Mouse (Mus musculus): ENCODE measurements at regions not wholly inside any gene's neighbourhood (a gene's known extent, or its start where the extent isn't known, plus 50 kb on each side); places are given as distances from the start of the nearest gene placed in this dataset.

- 71% methylated on average over 4 of the region's 4 CpGs for WGBS
- no peak overlapping the region for H3K4me2 ChIP-seq
These were observed 66.2 kb downstream of the A730009L09Rik start for GRCm38 (mm10) chr16:84581166-84581565.

GRCm38 (mm10) chr16:84583323-84583722 lies 68.4 kb downstream of the A730009L09Rik start:
- Histone ChIP-seq H3K27me3 (no peaks in the 10 kb centered on the region), H3K4me3 (no peak overlapping the region), H3K4me1 (no peaks in the 10 kb centered on the region), H3K9ac (no peak overlapping the region), H3K27ac (no peak overlapping the region), H3K36me3 (no peaks in the 10 kb centered on the region), H3K4me2 (no peak overlapping the region), H3K9me3 (no peaks in the 10 kb centered on the region)
- 78% methylated on average over 7 of the region's 7 CpGs for WGBS
- ATAC-seq (ENCODE audit: borderline replicate concordance, extremely low read depth, low FRiP score, low TSS enrichment): no peak

More at GRCm38 (mm10) chr16:84581166-84581565, 66.2 kb downstream of the A730009L09Rik start:
- no peak overlapping the region for H3K9ac ChIP-seq
- no peak for ATAC-seq (ENCODE audit: borderline replicate concordance, extremely low read depth, low FRiP score, low TSS enrichment)
- no peaks in the 10 kb centered on the region for H3K4me1 ChIP-seq
- H3K36me3 ChIP-seq: no peaks in the 10 kb centered on the region
- no peak overlapping the region for H3K27ac ChIP-seq
- H3K27me3 ChIP-seq: no peaks in the 10 kb centered on the region
- H3K9me3 ChIP-seq: no peaks in the 10 kb centered on the region
- H3K4me3 ChIP-seq: no peak overlapping the region

- no peaks in the 10 kb centered on the region for H3K4me1 ChIP-seq
- no peak overlapping the region for H3K9ac ChIP-seq
- 89% methylated on average over 19 of the region's 19 CpGs for WGBS
- no peak overlapping the region for H3K27ac ChIP-seq
- no peak for ATAC-seq (ENCODE audit: borderline replicate concordance, extremely low read depth, low FRiP score, low TSS enrichment)
- H3K9me3 ChIP-seq: no peaks in the 10 kb centered on the region
- no peaks in the 10 kb centered on the region for H3K36me3 ChIP-seq
- H3K4me2 ChIP-seq: no peak overlapping the region
- no peak overlapping the region for H3K4me3 ChIP-seq
- no peaks in the 10 kb centered on the region for H3K27me3 ChIP-seq
These were observed 68.9 kb downstream of the A730009L09Rik start for GRCm38 (mm10) chr16:84583773-84584229.

- Histone ChIP-seq H3K27me3 (no peaks in the 10 kb centered on the region), H3K27ac (no peak overlapping the region), H3K4me3 (no peak overlapping the region), H3K4me1 (no peaks in the 10 kb centered on the region), H3K9me3 (no peaks in the 10 kb centered on the region), H3K36me3 (no peaks in the 10 kb centered on the region), H3K4me2 (no peak overlapping the region), H3K9ac (no peak overlapping the region)
- ATAC-seq (ENCODE audit: borderline replicate concordance, extremely low read depth, low FRiP score, low TSS enrichment): no peak
- WGBS: 84% methylated on average over 14 of the region's 14 CpGs
These were observed 69.9 kb downstream of the A730009L09Rik start for GRCm38 (mm10) chr16:84584724-84585399.

GRCm38 (mm10) chr16:84592978-84593377 lies 78.1 kb downstream of the A730009L09Rik start:
- H3K4me1 ChIP-seq: no peaks in the 10 kb centered on the region
- H3K36me3 ChIP-seq: no peaks in the 10 kb centered on the region
- WGBS: 55% methylated on average over 2 of the region's 2 CpGs
- ATAC-seq (ENCODE audit: borderline replicate concordance, extremely low read depth, low FRiP score, low TSS enrichment): no peak
- no peaks in the 10 kb centered on the region for H3K27me3 ChIP-seq
- no peak overlapping the region for H3K4me3 ChIP-seq
- H3K9me3 ChIP-seq: no peaks in the 10 kb centered on the region
- H3K27ac ChIP-seq: no peak overlapping the region
- no peak overlapping the region for H3K9ac ChIP-seq
- no peak overlapping the region for H3K4me2 ChIP-seq

- no peak for ATAC-seq (ENCODE audit: borderline replicate concordance, extremely low read depth, low FRiP score, low TSS enrichment)
- no peak overlapping the region for H3K4me3 ChIP-seq
- no peaks in the 10 kb centered on the region for H3K27me3 ChIP-seq
- no peaks in the 10 kb centered on the region for H3K9me3 ChIP-seq
- no peaks in the 10 kb centered on the region for H3K4me1 ChIP-seq
- WGBS: 81% methylated on average over 8 of the region's 8 CpGs
- no peaks in the 10 kb centered on the region for H3K36me3 ChIP-seq
- no peak overlapping the region for H3K4me2 ChIP-seq
- no peak overlapping the region for H3K9ac ChIP-seq
- no peak overlapping the region for H3K27ac ChIP-seq
These were observed 88.0 kb downstream of the A730009L09Rik start for GRCm38 (mm10) chr16:84602969-84603368.

- 83% methylated on average over 1 of the region's 1 CpGs for WGBS
- Histone ChIP-seq H3K27me3 (no peaks in the 10 kb centered on the region), H3K4me1 (no peaks in the 10 kb centered on the region), H3K27ac (no peak overlapping the region), H3K4me2 (no peak overlapping the region), H3K9me3 (no peaks in the 10 kb centered on the region), H3K4me3 (no peak overlapping the region), H3K9ac (no peak overlapping the region), H3K36me3 (no peaks in the 10 kb centered on the region)
- no peak for ATAC-seq (ENCODE audit: borderline replicate concordance, extremely low read depth, low FRiP score, low TSS enrichment)
These were observed 88.7 kb downstream of the A730009L09Rik start for GRCm38 (mm10) chr16:84603465-84604205.

GRCm38 (mm10) chr16:84604272-84604975 lies 89.5 kb downstream of the A730009L09Rik start:
- no peak overlapping the region for H3K4me2 ChIP-seq
- 88% methylated on average over 9 of the region's 9 CpGs for WGBS
- H3K4me3 ChIP-seq: no peak overlapping the region
- no peaks in the 10 kb centered on the region for H3K9me3 ChIP-seq
- ATAC-seq (ENCODE audit: borderline replicate concordance, extremely low read depth, low FRiP score, low TSS enrichment): no peak
- no peaks in the 10 kb centered on the region for H3K4me1 ChIP-seq
- no peaks in the 10 kb centered on the region for H3K36me3 ChIP-seq
- no peak overlapping the region for H3K27ac ChIP-seq
- no peak overlapping the region for H3K9ac ChIP-seq
- no peaks in the 10 kb centered on the region for H3K27me3 ChIP-seq

- Histone ChIP-seq H3K27ac (no peak overlapping the region), H3K9me3 (no peaks in the 10 kb centered on the region), H3K36me3 (no peaks in the 10 kb centered on the region), H3K9ac (no peak overlapping the region), H3K27me3 (no peaks in the 10 kb centered on the region), H3K4me3 (no peak overlapping the region), H3K4me1 (no peaks in the 10 kb centered on the region), H3K4me2 (no peak overlapping the region)
- ATAC-seq (ENCODE audit: borderline replicate concordance, extremely low read depth, low FRiP score, low TSS enrichment): no peak
- WGBS: 68% methylated on average over 5 of the region's 5 CpGs
These were observed 91.3 kb downstream of the A730009L09Rik start for GRCm38 (mm10) chr16:84606010-84606803.

GRCm38 (mm10) chr16:84606804-84607095 lies 91.8 kb downstream of the A730009L09Rik start:
- no peaks in the 10 kb centered on the region for H3K27me3 ChIP-seq
- ATAC-seq (ENCODE audit: borderline replicate concordance, extremely low read depth, low FRiP score, low TSS enrichment): no peak

GRCm38 (mm10) chr16:84607503-84607902 lies 92.6 kb downstream of the A730009L09Rik start:
- H3K36me3 ChIP-seq: no peaks in the 10 kb centered on the region
- H3K4me3 ChIP-seq: no peak overlapping the region
- WGBS: 82% methylated on average over 6 of the region's 6 CpGs
- no peaks in the 10 kb centered on the region for H3K27me3 ChIP-seq
- no peak overlapping the region for H3K9ac ChIP-seq
- H3K27ac ChIP-seq: no peak overlapping the region
- no peak for ATAC-seq (ENCODE audit: borderline replicate concordance, extremely low read depth, low FRiP score, low TSS enrichment)
- no peak overlapping the region for H3K4me2 ChIP-seq
- H3K9me3 ChIP-seq: no peaks in the 10 kb centered on the region
- no peaks in the 10 kb centered on the region for H3K4me1 ChIP-seq

More at GRCm38 (mm10) chr16:84606804-84607095, 91.8 kb downstream of the A730009L09Rik start:
- H3K27ac ChIP-seq: no peak overlapping the region
- H3K36me3 ChIP-seq: no peaks in the 10 kb centered on the region
- no peak overlapping the region for H3K4me3 ChIP-seq
- H3K9ac ChIP-seq: no peak overlapping the region
- no peaks in the 10 kb centered on the region for H3K4me1 ChIP-seq
- H3K9me3 ChIP-seq: no peaks in the 10 kb centered on the region
- 63% methylated on average over 2 of the region's 2 CpGs for WGBS
- no peak overlapping the region for H3K4me2 ChIP-seq
